Mouse (Mus musculus): ENCODE measurements around the gene Olfr9.

DNA sequence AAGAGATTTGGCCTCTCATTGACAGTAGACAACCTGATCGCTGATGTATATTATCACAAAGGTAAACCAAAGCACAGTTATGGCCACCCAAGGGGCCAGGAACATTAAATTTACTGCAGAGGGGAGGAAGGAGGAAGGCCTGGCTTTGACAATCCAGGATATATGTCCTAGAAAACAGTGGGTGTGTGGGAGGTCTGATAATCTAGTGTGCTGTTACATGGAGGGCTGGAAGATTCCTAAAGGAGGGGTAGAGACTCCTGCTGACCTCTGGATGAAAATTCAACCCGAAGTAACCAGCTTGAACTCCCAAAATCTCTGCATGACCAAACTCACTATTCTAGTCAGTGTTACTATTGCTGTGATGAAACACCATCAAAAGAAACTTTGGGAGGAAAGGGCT lies 39.1 kb downstream of the Olfr9 start:
- TF ChIP-seq CTCF (IDR thresholded peaks at IDR 0.05; ENCODE audit: extremely low read depth, insufficient read depth, insufficient read length, insufficient replicate concordance), result no peak
- no peak for TF ChIP-seq POLR2A (IDR thresholded peaks at IDR 0.05; ENCODE audit: low read depth, low read length)

Measured in spleen, adult 2 months (tissue).